Mouse (Mus musculus) bone marrow macrophage, adult 2 months (primary cell): ENCODE results near the gene Mical3. TPM values are rescaled to one million over a fixed set of nuclear protein-coding genes. Genes with fewer than 3 reads are reported as not detected.

Source experiments
- H3K27ac ChIP-seq: 2 replicates; pipeline ENCODE4 v1.5.1; 2012; ENCODE audit warnings: low read depth, low read length; ENCODE audit not compliant: insufficient read depth
- H3K4me1 ChIP-seq: 2 replicates; pipeline ENCODE4 v1.6.1; 2012; ENCODE audit warnings: low read length; ENCODE audit not compliant: control insufficient read depth, insufficient read depth
- H3K4me3 ChIP-seq: 2 replicates; pipeline ENCODE4 v1.5.1; 2012; ENCODE audit warnings: mild to moderate bottlenecking, low read length, moderate library complexity; ENCODE audit not compliant: insufficient read depth
- CTCF ChIP-seq: IDR thresholded peaks from 2 replicates; pipeline ENCODE4 v1.5.1; 2012; ENCODE audit warnings: low read depth, mild to moderate bottlenecking, low read length, moderate library complexity
- POLR2A ChIP-seq: IDR thresholded peaks from 2 replicates; pipeline ENCODE4 v1.6.1; 2012; ENCODE audit warnings: mild to moderate bottlenecking, low read depth, low read length, borderline replicate concordance
- polyA plus RNA-seq: library from polyadenylated mRNA; stranded (reverse); fragments of >200 nt; gene quantifications from 2 replicates; pipeline ENCODE4 v1.2.4, GENCODE M21; 2012; ENCODE audit not compliant: missing spikeins, insufficient read depth, insufficient read length

The Mical3 gene
- polyA plus RNA-seq, 1 experiment: 4.1 TPM

- Histone ChIP-seq H3K27ac (no peak overlapping the region), H3K4me1 (peaks cover 45% of the 10 kb centered on the region), H3K4me3 (no peak overlapping the region)
- no peak for TF ChIP-seq CTCF
These were observed 60.1 kb downstream of the Mical3 start for GRCm38 (mm10) chr6:121070584-121071230.

DNA sequence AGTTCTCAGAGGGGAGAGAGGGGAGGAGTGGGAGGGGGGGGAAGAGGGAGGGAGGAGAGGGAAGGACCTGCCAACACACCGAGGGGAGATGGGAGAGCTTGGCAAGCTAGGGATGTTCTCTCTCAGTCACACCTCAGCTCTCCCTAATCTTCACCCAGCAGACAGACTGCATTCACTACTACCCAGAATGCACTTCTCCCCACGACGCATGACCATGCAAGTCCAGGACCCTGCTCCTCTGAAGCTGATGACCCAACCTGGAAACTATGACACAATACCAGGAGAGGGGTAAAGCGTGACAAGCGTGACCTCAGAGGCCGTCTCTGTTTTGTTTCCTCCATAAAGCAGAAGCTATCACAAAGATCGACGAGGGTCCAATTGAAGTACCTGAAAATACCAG lies 61.6 kb downstream of the Mical3 start:
- peaks cover 44% of the 10 kb centered on the region for H3K4me1 ChIP-seq
- H3K4me3 ChIP-seq: no peak overlapping the region
- H3K27ac ChIP-seq: no peak overlapping the region
- TF ChIP-seq CTCF: no peak
- TF ChIP-seq POLR2A: no peak

DNA sequence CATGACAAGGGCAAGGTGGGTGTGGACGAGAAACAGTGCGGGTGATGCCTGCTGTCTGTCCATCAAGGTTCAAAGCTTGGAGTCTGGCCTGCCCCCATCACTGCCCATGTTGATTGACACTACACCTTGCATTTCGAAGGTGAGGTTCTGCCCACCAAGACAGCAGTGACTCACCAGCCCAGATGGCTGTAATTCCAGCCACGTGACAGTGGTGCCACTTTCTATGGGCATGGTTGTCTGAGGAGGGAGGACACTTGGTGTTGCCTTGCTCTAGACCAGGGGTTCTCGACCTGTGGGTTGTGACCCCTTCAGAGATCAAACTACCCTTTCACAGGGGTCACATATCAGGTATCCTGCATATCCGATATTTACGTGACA lies 62.7 kb downstream of the Mical3 start:
- TF ChIP-seq POLR2A (no peak), CTCF (no peak)
- H3K4me3 ChIP-seq: no peak overlapping the region
- H3K27ac ChIP-seq: no peak overlapping the region
- peaks cover 54% of the 10 kb centered on the region for H3K4me1 ChIP-seq

DNA sequence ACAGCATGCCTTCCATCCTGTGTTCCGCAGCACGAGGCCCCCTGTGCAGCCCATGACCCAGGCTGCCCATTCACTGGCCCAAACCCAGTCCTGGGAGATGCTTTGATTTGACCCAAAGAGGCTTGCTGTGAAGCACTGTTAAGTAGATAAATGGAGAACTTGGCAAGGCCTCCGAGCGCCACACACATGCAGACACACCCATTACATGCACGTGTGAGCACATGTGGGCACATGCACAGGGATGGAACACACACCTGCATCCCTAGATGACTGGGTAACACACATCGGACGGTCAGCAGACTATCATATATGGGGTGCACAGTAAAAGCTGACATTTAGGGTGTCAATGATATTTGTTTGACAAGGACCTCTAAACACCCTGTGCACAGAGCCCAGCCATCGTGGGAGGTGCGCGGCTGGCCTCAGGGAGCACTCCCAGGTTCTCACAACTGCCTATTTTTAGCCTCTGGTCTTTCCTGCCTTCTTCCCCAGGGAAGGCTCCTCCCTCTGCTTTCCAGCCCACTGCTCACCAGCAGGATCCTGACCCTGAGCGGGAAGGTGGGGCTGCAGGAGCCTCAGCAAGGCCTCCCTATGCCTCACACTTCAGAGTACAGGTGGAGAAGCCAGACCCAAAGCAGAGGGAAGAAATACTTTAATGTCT lies 63.2 kb downstream of the Mical3 start:
- H3K4me1 ChIP-seq: peaks cover 59% of the 10 kb centered on the region
- no peak overlapping the region for H3K27ac ChIP-seq
- H3K4me3 ChIP-seq: no peak overlapping the region
- TF ChIP-seq POLR2A: no peak
- TF ChIP-seq CTCF: no peak

- H3K4me3 ChIP-seq: no peak overlapping the region
- no peak for TF ChIP-seq CTCF
- no peak for TF ChIP-seq POLR2A
- no peak overlapping the region for H3K27ac ChIP-seq
- peaks cover 63% of the 10 kb centered on the region for H3K4me1 ChIP-seq
These were observed 64.0 kb downstream of the Mical3 start for GRCm38 (mm10) chr6:121066761-121067160.

DNA sequence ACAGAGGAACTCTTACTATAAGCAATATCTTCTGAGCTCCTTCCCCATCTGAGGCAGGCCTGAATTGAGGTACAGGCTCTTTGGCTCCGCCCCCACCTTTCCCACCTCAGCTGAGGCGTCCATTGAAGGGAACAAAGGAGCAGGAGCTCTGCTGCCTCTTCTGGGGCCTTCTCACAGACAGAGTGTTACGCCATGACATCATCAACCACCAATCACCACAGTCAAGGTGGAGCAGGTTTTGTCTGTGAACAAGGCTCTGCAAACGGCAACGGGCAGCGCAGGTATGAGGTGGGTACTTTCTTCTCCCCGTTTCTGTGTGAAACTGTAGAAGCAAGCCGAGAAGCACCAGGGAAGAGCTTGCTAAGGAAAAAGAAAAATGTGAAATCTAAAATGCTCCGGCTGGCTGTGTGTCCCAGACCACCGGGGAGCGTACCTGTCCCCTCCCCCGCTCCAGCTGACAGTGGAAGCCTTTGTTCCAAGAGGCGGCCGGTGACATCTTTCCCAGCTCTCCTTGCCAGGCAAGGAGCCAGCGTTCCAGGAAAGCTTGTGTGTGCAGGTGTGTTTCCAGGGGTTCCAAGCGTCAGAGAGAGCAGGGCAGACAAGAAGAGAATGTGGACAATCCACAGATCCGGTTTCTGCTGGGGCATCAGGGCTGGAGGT lies 66.3 kb downstream of the Mical3 start:
- Histone ChIP-seq H3K4me1 (peaks cover 59% of the 10 kb centered on the region), H3K27ac (no peak overlapping the region), H3K4me3 (no peak overlapping the region)
- TF ChIP-seq POLR2A (no peak), CTCF (no peak)

GRCm38 (mm10) chr6:121063771-121064170 lies 67.0 kb downstream of the Mical3 start:
- Histone ChIP-seq H3K27ac (no peak overlapping the region), H3K4me3 (no peak overlapping the region), H3K4me1 (peaks cover 52% of the 10 kb centered on the region)
- TF ChIP-seq POLR2A (no peak), CTCF (no peak)

DNA sequence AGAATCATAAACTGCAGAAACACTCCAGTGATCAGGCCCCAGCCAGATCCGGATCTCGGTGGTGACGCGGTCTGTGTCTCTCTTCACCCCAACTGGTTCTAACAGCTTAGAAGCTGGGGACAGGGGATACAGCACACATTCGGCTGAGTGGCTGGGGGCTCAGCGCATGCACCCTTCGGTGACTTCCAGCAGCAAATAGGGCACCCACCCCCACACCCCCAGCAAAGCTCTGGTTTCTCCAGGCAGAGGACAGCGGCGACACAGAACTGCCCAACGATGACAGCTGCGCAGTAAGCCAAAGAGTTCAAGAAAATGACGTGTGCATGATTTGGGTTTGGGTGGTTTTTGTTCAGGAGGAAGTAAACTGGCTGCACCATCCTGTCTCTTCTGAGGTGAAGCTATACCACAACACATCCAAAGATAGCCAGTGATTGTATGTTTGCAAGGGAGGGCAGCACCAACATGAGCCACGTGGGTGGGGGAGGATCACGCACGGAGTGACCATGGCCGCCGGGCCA lies 67.8 kb downstream of the Mical3 start:
- Histone ChIP-seq H3K27ac (no peak overlapping the region), H3K4me1 (peaks cover 47% of the 10 kb centered on the region), H3K4me3 (no peak overlapping the region)
- TF ChIP-seq CTCF (no peak), POLR2A (no peak)

DNA sequence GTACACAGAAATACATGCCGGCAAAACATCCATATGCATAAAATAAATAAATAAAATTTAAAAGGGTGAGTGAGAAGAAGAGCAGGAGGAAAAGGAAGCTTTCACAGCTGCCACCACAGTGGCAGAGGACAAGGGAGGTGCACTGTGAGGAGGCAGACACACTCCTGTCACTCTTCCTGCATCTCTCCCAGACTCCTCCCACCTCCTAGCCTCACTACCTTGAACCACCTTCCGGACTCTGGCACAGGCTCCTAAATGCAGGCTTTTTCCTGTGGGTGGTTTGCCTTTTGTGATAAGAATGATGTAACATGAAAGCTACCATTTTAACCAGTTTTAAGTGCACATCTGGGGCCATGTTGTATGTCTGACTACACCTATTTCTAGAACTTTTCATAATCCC lies 72.8 kb downstream of the Mical3 start:
- H3K27ac ChIP-seq: no peak overlapping the region
- TF ChIP-seq CTCF: no peak
- no peak for TF ChIP-seq POLR2A
- H3K4me1 ChIP-seq: peaks cover 32% of the 10 kb centered on the region
- H3K4me3 ChIP-seq: no peak overlapping the region
